Mouse (Mus musculus) ES-E14 (cell line): ENCODE data around the gene Rora.

ENCODE experiments used
- CHD2 ChIP-seq: IDR thresholded peaks from 2 replicates; pipeline ENCODE4 v1.6.1; 2014; ENCODE audit warnings: mild to moderate bottlenecking, low read depth, low read length, inconsistent platforms
- MAFK ChIP-seq: IDR thresholded peaks from 2 replicates; pipeline ENCODE4 v1.6.1; 2014; ENCODE audit warnings: mild to moderate bottlenecking, low read depth, low read length, inconsistent platforms; ENCODE audit not compliant: insufficient read depth
- ZNF384 ChIP-seq: IDR thresholded peaks from 2 replicates; pipeline ENCODE4 v1.6.1; 2012; ENCODE audit warnings: low read depth, low read length, inconsistent platforms

DNA sequence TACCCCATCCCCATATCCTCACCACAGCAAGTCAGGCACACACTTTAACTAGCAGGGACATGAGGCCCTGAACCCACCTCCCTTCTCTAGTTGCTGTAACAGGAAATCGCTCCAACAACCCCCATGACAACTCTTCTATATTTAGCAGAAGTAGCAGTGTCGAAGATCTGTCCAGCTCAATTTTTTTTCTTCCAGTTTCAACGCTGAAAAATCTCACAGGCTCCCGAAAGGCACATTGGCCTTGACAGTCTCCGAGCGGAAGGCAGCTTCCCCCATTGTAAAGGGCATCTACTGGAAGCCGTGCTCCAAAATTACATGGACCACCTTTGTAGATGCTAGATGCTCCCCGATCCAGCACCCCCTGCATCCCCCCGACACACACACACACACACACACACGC, 583.7 kb downstream of the Rora start:
- TF ChIP-seq MAFK (no peak), ZNF384 (no peak), CHD2 (no peak)
